Mouse (Mus musculus) C3H10T1/2 (cell line): Measurements from ENCODE around the gene Dok5. TPM values are rescaled to one million over a fixed set of nuclear protein-coding genes. Genes with fewer than 3 reads are reported as not detected.

Experiments
- polyA plus RNA-seq, 2 experiments: library from polyadenylated mRNA; unstranded; fragments of >200 nt; fragmentation: generic; extraction: Trizol; gene quantifications; one replicate each; pipeline ENCODE4 v1.2.1; 2012; ENCODE audit warnings: missing spikeins in 2 of 2

Dok5 gene
- polyA plus RNA-seq: not detected

GRCm38 (mm10) chr2:170731632-170732561 lies at the start of gene Dok5:
Dok5 (plus strand) TSS chr2:170731807.

Other genes with a start within 250 kb of the Dok5 start
- gene Pfdn4, start 235.4 kb upstream of the Dok5 start, polyA plus RNA-seq: 10 to 100 TPM in 1 of 2 experiments, 1 to 10 TPM in 1; 4.3 to 13.5 TPM
- not detected for gene Cyp24a1, start 234.7 kb upstream of the Dok5 start, polyA plus RNA-seq
- not detected for gene 4930470P17Rik, start 129.8 kb upstream of the Dok5 start, polyA plus RNA-seq